Mouse (Mus musculus) CD4-positive, CD25-positive, alpha-beta regulatory T cell, adult 9 weeks (primary cell): ENCODE results near the gene Arsa. TPM values are rescaled to one million over a fixed set of nuclear protein-coding genes. Genes with fewer than 3 reads are reported as not detected.

Experiments
- polyA plus RNA-seq: library from polyadenylated mRNA; unstranded; fragments of 100-300 nt; shearing (Covaris generic); gene quantifications from one replicate; pipeline ENCODE4 v1.2.1, GENCODE M21; 2017

Arsa gene
- polyA plus RNA-seq: 27.1 TPM

GRCm38 (mm10) chr15:89477091-89477491 is at the start of gene Arsa:
Gene Arsa (minus strand): TSS chr15:89477425.

GRCm38 (mm10) chr15:89498961-89499688 is 21.9 kb upstream of the Arsa start, which contains the start of gene Shank3:
Gene Shank3 (plus strand): TSS chr15:89499623.

GRCm38 (mm10) chr15:89453865-89454478 is 23.3 kb downstream of the Arsa start, which contains the start of gene Mapk8ip2:
Gene Mapk8ip2 (plus strand): TSS chr15:89453913.

GRCm38 (mm10) chr15:89429352-89430221 is 47.6 kb downstream of the Arsa start, which contains the start of the genes C730034F03Rik, Gm44502 and Chkb:
Gene C730034F03Rik (plus strand): TSS chr15:89429589.
Gene Gm44502 (minus strand): TSS chr15:89429696.
Gene Chkb (minus strand): TSS chr15:89429908.

GRCm38 (mm10) chr15:89425711-89426121 is 51.5 kb downstream of the Arsa start, which contains the start of gene Cpt1b:
Gene Cpt1b (minus strand): TSS chr15:89425863.

Other genes with a start within 250 kb of the Arsa start
- 66.9 TPM for gene Sbf1, start 162.1 kb downstream of the Arsa start, polyA plus RNA-seq
- not detected for gene Adm2, start 154.7 kb downstream of the Arsa start, polyA plus RNA-seq
- gene Miox, start 143.0 kb downstream of the Arsa start, polyA plus RNA-seq: not detected
- 75.3 TPM for gene Lmf2, start 121.8 kb downstream of the Arsa start, polyA plus RNA-seq
- 203 TPM for gene Ncaph2, start 121.7 kb downstream of the Arsa start, polyA plus RNA-seq
- gene Sco2, start 103.6 kb downstream of the Arsa start, polyA plus RNA-seq: 6.0 TPM
- 0.57 TPM for gene Tymp, start 100.4 kb downstream of the Arsa start, polyA plus RNA-seq
- gene Odf3b, start 98.1 kb downstream of the Arsa start, polyA plus RNA-seq: 0.92 TPM
- gene Klhdc7b, start 92.5 kb downstream of the Arsa start, polyA plus RNA-seq: 0.25 TPM
- not detected for gene Syce3, start 66.9 kb downstream of the Arsa start, polyA plus RNA-seq
- 0.32 TPM for gene Cpt1b, start 51.6 kb downstream of the Arsa start, polyA plus RNA-seq
- 8.6 TPM for gene C730034F03Rik, start 47.8 kb downstream of the Arsa start, polyA plus RNA-seq
- not detected for gene Gm44502, start 47.7 kb downstream of the Arsa start, polyA plus RNA-seq
- gene Chkb, start 47.5 kb downstream of the Arsa start, polyA plus RNA-seq: 104 TPM
- gene Mapk8ip2, start 23.5 kb downstream of the Arsa start, polyA plus RNA-seq: 0.10 TPM
- gene Shank3, start 22.2 kb upstream of the Arsa start, polyA plus RNA-seq: not detected
- gene Acr, start 90.9 kb upstream of the Arsa start, polyA plus RNA-seq: not detected
- gene Rabl2, start 114.5 kb upstream of the Arsa start, polyA plus RNA-seq: 1.5 TPM